Mouse (Mus musculus): Measurements from ENCODE around the gene Sf3b1. TPM values are rescaled to one million over a fixed set of nuclear protein-coding genes. Genes with fewer than 3 reads are reported as not detected.
"Not testable (repeated sequence)": the region's sequence is repeated elsewhere in the genome, so short reads cannot be mapped to it uniquely, and the experiment has no call there.

Gene Sf3b1
- polyA plus RNA-seq, 1 experiment from 2014 or later, result 270 TPM

DNA sequence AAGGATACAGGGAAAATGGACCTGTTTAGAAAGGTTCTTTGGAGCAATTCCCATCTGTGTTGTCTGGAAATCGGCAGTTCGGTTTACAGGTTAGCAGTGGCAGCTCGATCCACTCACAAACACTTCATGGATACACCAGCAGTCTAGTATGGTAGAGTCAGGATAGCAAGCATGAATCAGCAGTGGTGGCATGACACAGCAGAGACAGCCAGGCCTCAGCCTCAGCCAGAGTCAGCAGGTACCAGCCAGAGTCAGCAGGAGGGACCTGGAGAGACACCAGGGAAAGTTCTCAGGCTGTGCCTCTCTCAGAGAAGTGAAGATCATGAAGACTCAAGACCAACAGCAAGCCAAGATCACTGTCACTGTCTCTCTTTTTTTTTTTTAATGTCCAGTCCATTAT lies 60.4 kb downstream of the Sf3b1 start:
- ATAC-seq (ENCODE audit: insufficient read depth, low FRiP score), result no peak
- H3K27me3 ChIP-seq (ENCODE audit: control insufficient read depth, insufficient read depth, low read length), result no peaks in the 10 kb centered on the region

DNA sequence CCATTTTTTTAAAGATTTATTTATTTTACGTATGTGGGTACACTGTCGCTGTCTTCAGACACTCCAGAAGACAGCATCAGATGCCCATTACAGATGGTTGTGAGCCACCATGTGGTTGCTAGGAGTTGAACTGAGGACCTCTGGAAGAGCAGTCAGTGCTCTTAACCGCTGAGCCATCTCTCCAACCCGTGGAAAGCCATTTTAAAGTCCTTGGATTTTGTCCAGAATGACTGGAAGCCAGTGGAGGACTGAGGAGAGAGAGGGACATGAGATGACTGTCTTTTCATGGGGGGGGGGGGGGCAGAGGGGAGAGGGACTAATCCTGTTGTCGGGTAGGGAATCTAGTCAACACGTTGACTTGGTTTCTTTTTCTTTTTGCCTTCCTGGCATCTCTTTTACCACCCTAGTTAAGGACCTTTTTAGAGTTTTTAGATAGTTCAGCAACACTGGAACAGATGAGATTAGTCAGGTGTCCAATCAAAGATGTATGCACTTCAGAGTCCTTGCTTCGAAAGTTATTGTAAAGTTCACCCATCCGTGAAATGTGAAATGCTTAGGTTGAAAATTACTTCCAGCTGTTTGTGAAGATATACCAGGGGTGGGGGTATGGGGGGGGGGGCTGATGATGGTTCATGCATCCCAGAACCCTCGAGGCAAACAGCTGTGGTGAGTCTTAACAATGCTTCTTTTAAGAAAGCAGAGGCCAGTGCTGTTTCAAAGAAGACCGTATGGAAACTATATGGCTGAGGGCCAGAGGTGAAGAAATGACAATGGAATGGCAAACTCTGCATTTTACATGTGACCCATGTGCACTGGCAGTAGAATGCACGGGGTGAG lies 61.9 kb downstream of the Sf3b1 start:
- no peak overlapping the region for H3K9ac ChIP-seq (ENCODE audit: low read length)
- no peak overlapping the region for H3K4me2 ChIP-seq (ENCODE audit: low read depth, low read length)
- no peaks in the 10 kb centered on the region for H3K4me1 ChIP-seq (ENCODE audit: control insufficient read depth, insufficient read depth, low read length)
- no peaks in the 10 kb centered on the region for H3K36me3 ChIP-seq (ENCODE audit: control insufficient read depth, insufficient read depth, low read length)
- H3K27me3 ChIP-seq (ENCODE audit: control insufficient read depth, insufficient read depth, low read length), result no peaks in the 10 kb centered on the region
- WGBS, result 55% methylated on average over 11 of the region's 11 CpGs
- no peak overlapping the region for H3K27ac ChIP-seq (ENCODE audit: low read length)
- H3K9me3 ChIP-seq (replicated peaks; ENCODE audit: control insufficient read depth, low read length), result no peaks in the 10 kb centered on the region
- no peak overlapping the region for H3K4me3 ChIP-seq (replicated peaks; ENCODE audit: low read length)
- no peak for ATAC-seq (ENCODE audit: insufficient read depth, low FRiP score)

More for the DNA sequence above, 60.4 kb downstream of the Sf3b1 start:
- Histone ChIP-seq H3K4me1 (ENCODE audit: control insufficient read depth, insufficient read depth, low read length) (no peaks in the 10 kb centered on the region), H3K4me2 (ENCODE audit: low read depth, low read length) (no peak overlapping the region), H3K9ac (ENCODE audit: low read length) (no peak overlapping the region), H3K9me3 (replicated peaks; ENCODE audit: control insufficient read depth, low read length) (no peaks in the 10 kb centered on the region), H3K36me3 (ENCODE audit: control insufficient read depth, insufficient read depth, low read length) (no peaks in the 10 kb centered on the region), H3K27ac (ENCODE audit: low read length) (no peak overlapping the region), H3K4me3 (replicated peaks; ENCODE audit: low read length) (no peak overlapping the region)
- 90% methylated on average over 3 of the region's 3 CpGs for WGBS

DNA sequence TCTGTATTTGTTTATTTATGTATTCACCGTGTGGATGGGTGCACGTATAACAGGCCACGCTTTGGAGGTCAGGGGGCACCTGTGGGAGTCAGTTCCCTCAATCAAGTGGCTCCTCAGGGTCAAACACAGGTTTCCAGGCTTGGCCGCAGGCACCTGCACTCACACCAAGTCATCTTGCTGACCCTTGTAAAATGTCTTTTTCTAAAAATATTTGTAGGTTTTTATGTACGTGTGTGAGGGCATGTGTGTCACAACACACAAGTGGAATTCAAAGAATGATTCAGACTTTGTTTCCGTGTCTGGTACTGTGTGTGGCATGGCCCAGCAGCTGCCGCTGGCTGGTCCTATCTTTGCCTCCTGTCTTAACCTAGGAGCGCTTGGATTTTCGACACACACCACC lies 65.6 kb downstream of the Sf3b1 start:
- ATAC-seq (ENCODE audit: insufficient read depth, low FRiP score), result no peak
- Histone ChIP-seq H3K4me3 (replicated peaks; ENCODE audit: low read length) (no peak overlapping the region), H3K36me3 (ENCODE audit: control insufficient read depth, insufficient read depth, low read length) (no peaks in the 10 kb centered on the region), H3K4me2 (ENCODE audit: low read depth, low read length) (no peak overlapping the region), H3K27me3 (ENCODE audit: control insufficient read depth, insufficient read depth, low read length) (no peaks in the 10 kb centered on the region), H3K9me3 (replicated peaks; ENCODE audit: control insufficient read depth, low read length) (no peaks in the 10 kb centered on the region), H3K4me1 (ENCODE audit: control insufficient read depth, insufficient read depth, low read length) (no peaks in the 10 kb centered on the region), H3K9ac (ENCODE audit: low read length) (no peak overlapping the region), H3K27ac (ENCODE audit: low read length) (no peak overlapping the region)
- 67% methylated on average over 9 of the region's 9 CpGs for WGBS

DNA sequence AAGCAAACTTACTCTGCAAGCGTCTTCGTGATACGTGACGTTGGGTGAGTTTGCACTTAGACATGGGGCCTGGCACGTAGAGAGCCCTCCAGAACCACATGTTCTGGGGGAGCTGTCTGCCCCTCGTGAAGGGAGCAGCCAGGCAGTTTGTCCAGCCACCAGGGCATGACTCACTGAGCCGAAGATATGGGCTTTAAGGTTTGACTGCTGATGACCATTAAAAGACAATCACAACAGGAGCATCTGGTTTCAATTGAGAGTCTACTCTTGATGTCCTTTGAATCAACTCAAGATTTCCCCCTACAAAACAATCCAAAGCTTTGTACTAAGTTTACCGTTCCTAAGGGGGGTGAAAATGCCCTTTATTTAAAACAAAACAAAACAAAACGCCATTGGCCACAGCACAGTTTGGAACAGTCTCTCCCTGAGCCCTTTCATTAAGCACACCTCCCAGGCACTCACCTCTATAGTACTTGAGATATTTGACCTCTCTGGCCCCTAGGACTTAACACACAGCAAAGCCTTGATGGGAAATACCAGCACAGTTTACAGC lies 66.6 kb downstream of the Sf3b1 start:
- Histone ChIP-seq H3K4me1 (ENCODE audit: control insufficient read depth, insufficient read depth, low read length) (no peaks in the 10 kb centered on the region), H3K9me3 (replicated peaks; ENCODE audit: control insufficient read depth, low read length) (no peaks in the 10 kb centered on the region)
- 65% methylated on average over 9 of the region's 9 CpGs for WGBS

DNA sequence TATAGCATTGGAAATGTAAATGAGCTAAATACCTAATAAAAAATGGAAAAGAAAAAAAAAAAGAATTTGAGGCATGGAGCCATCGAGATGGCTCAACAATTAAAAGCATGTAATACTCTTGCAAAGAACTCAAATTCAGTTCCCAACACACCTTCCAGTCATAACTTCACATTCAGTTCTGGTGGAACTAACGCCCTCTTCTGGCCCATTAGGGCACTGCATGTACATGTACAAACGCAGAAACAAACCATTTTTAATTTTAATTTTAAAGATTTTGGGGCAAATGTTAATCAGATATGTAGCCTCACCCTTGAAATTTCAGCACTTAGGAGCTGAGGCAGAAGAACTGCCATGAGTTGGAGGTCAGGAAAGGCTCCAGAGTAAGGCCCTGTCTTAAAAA lies 68.8 kb downstream of the Sf3b1 start:
- H3K9me3 ChIP-seq (replicated peaks; ENCODE audit: control insufficient read depth, low read length), result no peaks in the 10 kb centered on the region
- no peak for ATAC-seq (ENCODE audit: insufficient read depth, low FRiP score)
- no peak overlapping the region for H3K4me2 ChIP-seq (ENCODE audit: low read depth, low read length)
- H3K27ac ChIP-seq (ENCODE audit: low read length), result no peak overlapping the region
- no peak overlapping the region for H3K4me3 ChIP-seq (replicated peaks; ENCODE audit: low read length)
- H3K27me3 ChIP-seq (ENCODE audit: control insufficient read depth, insufficient read depth, low read length), result no peaks in the 10 kb centered on the region
- H3K36me3 ChIP-seq (ENCODE audit: control insufficient read depth, insufficient read depth, low read length), result no peaks in the 10 kb centered on the region
- no peaks in the 10 kb centered on the region for H3K4me1 ChIP-seq (ENCODE audit: control insufficient read depth, insufficient read depth, low read length)
- 70% methylated on average over 3 of the region's 3 CpGs for WGBS
- H3K9ac ChIP-seq (ENCODE audit: low read length), result no peak overlapping the region

More for the DNA sequence above, 66.6 kb downstream of the Sf3b1 start:
- Histone ChIP-seq H3K9ac (ENCODE audit: low read length) (no peak overlapping the region), H3K36me3 (ENCODE audit: control insufficient read depth, insufficient read depth, low read length) (no peaks in the 10 kb centered on the region), H3K27me3 (ENCODE audit: control insufficient read depth, insufficient read depth, low read length) (no peaks in the 10 kb centered on the region), H3K27ac (ENCODE audit: low read length) (no peak overlapping the region), H3K4me2 (ENCODE audit: low read depth, low read length) (no peak overlapping the region), H3K4me3 (replicated peaks; ENCODE audit: low read length) (no peak overlapping the region)
- no peak for ATAC-seq (ENCODE audit: insufficient read depth, low FRiP score)

DNA sequence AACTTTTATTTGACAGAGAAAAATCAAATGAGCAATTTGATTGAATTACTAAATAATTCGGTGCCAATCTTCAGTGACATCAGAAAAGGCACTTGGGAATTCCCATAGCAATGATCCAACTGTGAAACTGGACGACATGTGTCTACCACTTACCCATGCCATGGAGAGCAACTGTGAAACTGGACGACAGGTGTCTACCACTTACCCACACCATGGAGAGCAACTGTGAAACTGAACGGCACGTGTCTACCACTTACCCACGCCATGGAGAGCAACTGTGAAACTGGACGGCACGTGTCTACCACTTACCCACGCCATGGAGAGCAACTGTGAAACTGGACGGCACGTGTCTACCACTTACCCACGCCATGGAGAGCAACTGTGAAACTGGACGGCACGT lies 70.3 kb downstream of the Sf3b1 start:
- not testable (repeated sequence) for H3K9me3 ChIP-seq (replicated peaks; ENCODE audit: control insufficient read depth, low read length); H3K27ac ChIP-seq (ENCODE audit: low read length); H3K4me3 ChIP-seq (replicated peaks; ENCODE audit: low read length); H3K36me3 ChIP-seq (ENCODE audit: control insufficient read depth, insufficient read depth, low read length); ATAC-seq (ENCODE audit: insufficient read depth, low FRiP score); H3K9ac ChIP-seq (ENCODE audit: low read length); H3K4me2 ChIP-seq (ENCODE audit: low read depth, low read length); H3K4me1 ChIP-seq (ENCODE audit: control insufficient read depth, insufficient read depth, low read length); H3K27me3 ChIP-seq (ENCODE audit: control insufficient read depth, insufficient read depth, low read length)
- WGBS, result 93% methylated on average over 10 of the region's 14 CpGs

DNA sequence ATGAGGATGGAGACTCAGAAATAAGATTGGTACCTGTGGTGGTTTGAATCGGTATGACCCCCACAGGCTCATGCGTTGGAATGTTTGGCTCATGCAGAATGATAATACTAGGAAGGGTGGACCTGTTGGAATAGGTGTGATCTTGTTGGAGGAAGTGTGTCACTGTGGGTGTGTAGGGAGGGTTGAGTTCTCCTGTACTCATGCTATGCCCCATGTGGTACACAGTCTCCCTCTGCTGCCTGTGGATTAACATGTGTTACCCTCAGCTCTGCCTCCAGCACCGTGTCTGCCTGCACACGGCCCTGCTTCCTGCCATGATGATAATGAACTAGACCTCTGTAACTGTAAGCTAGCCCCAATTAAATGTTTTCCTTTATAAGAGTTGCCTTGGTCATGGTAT lies 72.4 kb downstream of the Sf3b1 start:
- Histone ChIP-seq H3K4me1 (ENCODE audit: control insufficient read depth, insufficient read depth, low read length) (no peaks in the 10 kb centered on the region), H3K4me3 (replicated peaks; ENCODE audit: low read length) (no peak overlapping the region), H3K36me3 (ENCODE audit: control insufficient read depth, insufficient read depth, low read length) (no peaks in the 10 kb centered on the region), H3K9me3 (replicated peaks; ENCODE audit: control insufficient read depth, low read length) (no peaks in the 10 kb centered on the region; the same call in 1 of the 2 replicates), H3K27ac (ENCODE audit: low read length) (no peak overlapping the region), H3K4me2 (ENCODE audit: low read depth, low read length) (no peak overlapping the region), H3K9ac (ENCODE audit: low read length) (no peak overlapping the region), H3K27me3 (ENCODE audit: control insufficient read depth, insufficient read depth, low read length) (no peaks in the 10 kb centered on the region)
- ATAC-seq (ENCODE audit: insufficient read depth, low FRiP score), result no peak
- WGBS, result 75% methylated on average over 4 of the region's 4 CpGs

DNA sequence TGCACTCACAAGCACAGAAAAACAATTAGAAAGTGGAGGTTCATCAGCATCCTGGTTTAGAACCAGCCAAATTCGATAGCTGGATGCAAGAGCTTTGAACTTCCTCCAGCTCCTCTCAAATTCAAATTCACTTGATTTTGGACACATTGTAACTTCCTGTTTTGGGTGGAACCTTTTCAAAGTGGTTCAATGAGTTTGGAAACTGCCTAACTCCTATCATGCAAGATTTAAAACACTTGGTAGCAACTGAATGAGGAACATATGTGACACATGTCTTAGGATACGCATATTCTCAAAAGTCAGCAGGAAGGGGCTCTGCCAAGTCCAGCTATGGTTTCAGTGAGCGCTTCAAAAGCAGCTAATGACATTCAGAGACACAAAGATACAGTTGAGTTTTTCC lies 82.6 kb downstream of the Sf3b1 start:
- no peaks in the 10 kb centered on the region for H3K27me3 ChIP-seq (ENCODE audit: control insufficient read depth, insufficient read depth, low read length)
- H3K4me1 ChIP-seq (ENCODE audit: control insufficient read depth, insufficient read depth, low read length), result no peaks in the 10 kb centered on the region

DNA sequence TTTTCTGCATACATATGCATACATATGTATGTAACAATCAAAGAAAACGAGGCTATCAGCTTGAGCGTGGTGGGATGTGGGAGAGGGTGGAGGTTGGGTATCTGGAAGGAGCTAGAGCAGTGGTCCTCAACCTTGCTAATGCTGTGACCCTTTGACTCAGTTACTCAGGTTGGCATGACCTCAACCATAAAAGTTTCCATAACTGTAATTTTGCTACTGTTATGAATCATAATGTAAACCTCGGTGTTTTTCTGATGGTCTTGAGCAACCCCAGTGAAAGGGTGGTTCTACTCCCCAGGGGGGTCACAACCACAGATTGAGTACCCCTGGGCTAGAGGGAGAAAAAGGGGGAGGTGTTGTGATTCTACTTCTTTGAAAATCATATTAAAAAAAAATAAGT lies 91.8 kb downstream of the Sf3b1 start:
- no peak for ATAC-seq (ENCODE audit: insufficient read depth, low FRiP score)
- Histone ChIP-seq H3K4me3 (replicated peaks; ENCODE audit: low read length) (no peak overlapping the region), H3K9ac (ENCODE audit: low read length) (no peak overlapping the region), H3K4me2 (ENCODE audit: low read depth, low read length) (no peak overlapping the region), H3K27ac (ENCODE audit: low read length) (no peak overlapping the region), H3K4me1 (ENCODE audit: control insufficient read depth, insufficient read depth, low read length) (no peaks in the 10 kb centered on the region), H3K9me3 (replicated peaks; ENCODE audit: control insufficient read depth, low read length) (no peaks in the 10 kb centered on the region), H3K36me3 (ENCODE audit: control insufficient read depth, insufficient read depth, low read length) (no peaks in the 10 kb centered on the region), H3K27me3 (ENCODE audit: control insufficient read depth, insufficient read depth, low read length) (no peaks in the 10 kb centered on the region)
- 83% methylated on average over 3 of the region's 3 CpGs for WGBS

More for the DNA sequence above, 82.6 kb downstream of the Sf3b1 start:
- no peak overlapping the region for H3K4me2 ChIP-seq (ENCODE audit: low read depth, low read length)
- 68% methylated on average over 3 of the region's 3 CpGs for WGBS
- no peak overlapping the region for H3K27ac ChIP-seq (ENCODE audit: low read length)
- H3K9ac ChIP-seq (ENCODE audit: low read length), result no peak overlapping the region
- no peak overlapping the region for H3K4me3 ChIP-seq (replicated peaks; ENCODE audit: low read length)
- H3K9me3 ChIP-seq (replicated peaks; ENCODE audit: control insufficient read depth, low read length), result no peaks in the 10 kb centered on the region
- no peak for ATAC-seq (ENCODE audit: insufficient read depth, low FRiP score)
- H3K36me3 ChIP-seq (ENCODE audit: control insufficient read depth, insufficient read depth, low read length), result no peaks in the 10 kb centered on the region
